Mouse (Mus musculus): ENCODE data around the gene Ucn2. TPM values are rescaled to one million over a fixed set of nuclear protein-coding genes. Genes with fewer than 3 reads are reported as not detected.
A peak's percentile ranks its signal among the peaks of the same experiment; 100 is the strongest.

Ucn2 gene
- polyA plus RNA-seq, 1 experiment from 2014 or later, result not detected

DNA sequence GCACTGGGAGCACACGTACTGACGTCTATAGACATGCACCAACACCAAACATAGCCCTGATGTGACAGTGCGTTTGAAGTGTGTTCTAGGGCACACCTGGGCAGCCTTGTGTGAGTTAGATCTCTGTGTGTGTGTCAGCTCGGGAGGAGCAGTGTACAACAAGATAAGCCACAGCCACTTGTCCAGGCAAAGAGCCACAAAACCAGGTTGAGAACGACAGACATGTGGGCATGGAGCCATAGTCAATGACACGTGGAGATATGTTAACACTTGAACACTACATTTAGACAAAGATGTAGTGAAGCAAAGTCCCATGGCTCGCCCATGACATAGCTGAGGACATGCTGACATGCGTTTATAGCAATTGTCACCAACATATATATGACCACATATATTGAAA is 15.2 kb upstream of the Ucn2 start:
- no peaks in the 10 kb centered on the region for H3K4me1 ChIP-seq
- H3K4me3 ChIP-seq, result no peak overlapping the region
- H3K9me3 ChIP-seq (replicated peaks), result no peaks in the 10 kb centered on the region
- no peaks in the 10 kb centered on the region for H3K27me3 ChIP-seq
- H3K9ac ChIP-seq, result no peak overlapping the region
- WGBS, result 88% methylated on average over 8 of the region's 8 CpGs
- no peak for ATAC-seq (ENCODE audit: low FRiP score)
- H3K36me3 ChIP-seq, result no peaks in the 10 kb centered on the region
- no peak overlapping the region for H3K4me2 ChIP-seq (replicated peaks)
- no peak overlapping the region for H3K27ac ChIP-seq

DNA sequence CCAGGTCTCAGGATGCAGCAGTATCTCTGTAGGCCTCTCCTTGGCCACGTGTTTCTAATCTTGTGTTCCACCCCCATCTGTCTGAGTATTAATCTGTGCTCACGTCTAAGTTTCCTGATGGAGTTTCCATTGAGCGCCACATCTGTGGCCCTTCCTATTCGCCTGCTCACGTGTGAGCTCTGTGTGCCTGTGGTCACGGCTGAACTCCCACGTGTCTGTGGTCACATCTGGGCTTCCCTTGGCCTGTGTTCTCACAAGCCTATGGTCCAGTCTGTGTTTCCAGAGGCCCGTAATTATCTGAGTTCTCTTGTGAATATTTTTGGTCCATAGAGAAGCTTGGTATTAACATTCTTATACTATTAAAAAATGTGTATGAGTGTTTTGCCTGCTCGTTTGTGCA is 9.3 kb upstream of the Ucn2 start:
- Histone ChIP-seq H3K4me3 (no peak overlapping the region), H3K27ac (no peak overlapping the region), H3K27me3 (no peaks in the 10 kb centered on the region), H3K4me2 (replicated peaks) (no peak overlapping the region), H3K9ac (no peak overlapping the region), H3K4me1 (no peaks in the 10 kb centered on the region), H3K9me3 (replicated peaks) (no peaks in the 10 kb centered on the region), H3K36me3 (no peaks in the 10 kb centered on the region)
- WGBS, result 80% methylated on average over 9 of the region's 9 CpGs
- ATAC-seq (ENCODE audit: low FRiP score), result no peak

DNA sequence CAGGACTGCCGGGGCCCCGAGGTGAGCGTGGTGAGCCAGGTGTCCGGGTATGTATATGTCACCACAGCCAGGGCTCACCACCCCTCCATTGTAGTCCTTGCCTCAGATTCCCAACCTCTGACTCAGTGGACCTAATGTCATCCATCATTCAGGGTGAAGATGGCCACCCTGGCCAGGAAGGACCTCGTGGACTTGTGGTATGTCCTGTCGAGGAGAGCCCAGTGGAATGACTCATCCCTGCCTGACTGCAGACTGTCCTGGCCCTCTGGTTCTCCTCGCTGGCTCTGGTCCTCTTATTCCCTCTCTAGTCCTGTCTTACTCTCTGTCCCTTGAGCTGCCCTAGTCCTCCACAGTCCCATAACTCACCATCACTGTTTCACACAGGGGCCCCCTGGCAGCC is 7.8 kb upstream of the Ucn2 start:
- Histone ChIP-seq H3K36me3 (no peaks in the 10 kb centered on the region), H3K27ac (no peak overlapping the region), H3K9ac (no peak overlapping the region), H3K4me1 (no peaks in the 10 kb centered on the region), H3K9me3 (replicated peaks) (no peaks in the 10 kb centered on the region), H3K4me2 (replicated peaks) (no peak overlapping the region), H3K27me3 (no peaks in the 10 kb centered on the region), H3K4me3 (no peak overlapping the region)
- 86% methylated on average over 7 of the region's 7 CpGs for WGBS
- ATAC-seq (ENCODE audit: low FRiP score), result no peak

DNA sequence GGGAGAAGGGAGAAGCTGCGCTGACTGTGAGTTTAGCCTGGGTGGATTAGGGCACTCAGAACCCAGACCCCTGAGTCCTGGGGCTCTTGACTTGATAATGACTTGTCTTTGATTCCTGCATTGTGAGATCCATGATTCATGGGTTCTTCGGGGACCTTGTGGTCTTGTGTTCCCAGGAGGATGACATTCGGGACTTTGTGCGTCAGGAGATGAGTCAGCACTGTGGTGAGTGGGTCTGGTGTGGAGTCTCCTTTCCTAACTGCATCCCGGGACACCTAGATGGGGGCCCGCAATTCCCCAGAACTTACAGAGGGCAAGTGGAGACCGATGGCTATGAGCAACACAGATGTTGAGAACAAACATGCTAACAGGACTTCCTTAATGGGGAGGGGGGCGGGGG is 3.3 kb upstream of the Ucn2 start:
- H3K9me3 ChIP-seq (replicated peaks), result no peaks in the 10 kb centered on the region
- H3K4me2 ChIP-seq (replicated peaks), result no peak overlapping the region
- no peaks in the 10 kb centered on the region for H3K27me3 ChIP-seq
- no peak overlapping the region for H3K27ac ChIP-seq
- H3K36me3 ChIP-seq, result no peaks in the 10 kb centered on the region
- no peak overlapping the region for H3K4me3 ChIP-seq
- no peak overlapping the region for H3K9ac ChIP-seq
- 89% methylated on average over 8 of the region's 8 CpGs for WGBS
- H3K4me1 ChIP-seq, result no peaks in the 10 kb centered on the region
- ATAC-seq (ENCODE audit: low FRiP score), result no peak

DNA sequence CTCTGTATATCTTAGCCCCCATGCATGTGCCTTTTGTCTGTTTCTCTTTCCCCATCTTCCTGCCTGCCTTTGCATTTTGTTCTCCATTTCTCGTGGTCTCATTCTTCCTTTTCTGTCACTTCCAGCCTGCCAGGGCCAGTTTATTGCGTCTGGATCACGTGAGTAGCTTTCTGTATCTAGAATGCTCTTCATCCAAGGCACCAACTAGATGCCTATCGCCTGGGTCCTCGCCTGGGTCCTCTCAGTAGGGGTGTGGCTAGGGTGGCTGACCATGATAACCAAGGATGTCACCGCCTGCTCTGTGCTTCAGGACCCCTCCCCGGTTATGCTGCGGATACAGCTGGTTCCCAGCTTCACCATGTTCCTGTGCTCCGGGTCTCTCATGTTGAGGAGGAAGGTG is 2.6 kb upstream of the Ucn2 start:
- Histone ChIP-seq H3K9ac (no peak overlapping the region), H3K4me3 (no peak overlapping the region), H3K27ac (no peak overlapping the region), H3K4me1 (0 out of 2 replicates have a peak, but pooled peaks cover 4% of the 10 kb centered on the region), H3K4me2 (replicated peaks) (no peak overlapping the region), H3K9me3 (replicated peaks) (no peaks in the 10 kb centered on the region), H3K36me3 (no peaks in the 10 kb centered on the region), H3K27me3 (no peaks in the 10 kb centered on the region)
- WGBS, result 82% methylated on average over 9 of the region's 9 CpGs
- ATAC-seq (ENCODE audit: low FRiP score), result no peak

DNA sequence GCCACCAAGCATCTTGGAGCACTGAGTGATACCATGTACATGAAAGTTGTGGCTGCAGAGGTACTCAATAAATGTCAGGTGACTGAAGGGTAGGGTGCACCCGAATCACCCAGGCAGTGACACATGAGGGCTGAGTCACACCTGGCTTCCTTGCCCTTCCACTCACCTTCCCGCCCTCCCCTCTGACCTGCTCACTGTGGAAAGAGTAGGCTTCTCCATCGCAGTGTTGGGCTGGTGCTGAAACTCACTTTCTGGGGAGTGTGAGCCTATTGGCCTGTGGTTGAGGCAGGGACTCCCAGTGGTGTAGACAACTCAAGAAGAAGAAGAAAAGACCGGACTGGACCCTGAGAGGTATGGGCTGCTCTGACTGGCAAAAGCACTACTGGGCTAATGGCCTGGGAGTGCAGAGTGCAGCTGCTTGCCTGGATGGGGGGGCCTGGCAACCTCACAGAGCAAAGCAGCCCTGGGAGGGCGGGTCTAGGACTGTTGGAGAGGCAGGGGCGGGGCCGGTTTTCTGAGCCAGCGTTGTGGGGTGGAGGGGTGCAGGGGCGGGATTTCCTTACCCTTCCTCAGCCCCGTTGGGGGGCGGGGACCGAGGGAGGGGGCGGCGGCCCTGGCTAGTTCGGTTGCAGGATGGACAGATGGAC is 2.0 kb downstream of the Ucn2 start:
- peak overlapping the region; percentile 32; the same call in 1 of the 2 replicates for H3K4me2 ChIP-seq (replicated peaks)
- no peak for ATAC-seq (ENCODE audit: low FRiP score)
- H3K9ac ChIP-seq, result no peak overlapping the region
- WGBS, result 21% methylated on average over 14 of the region's 15 CpGs
- H3K27ac ChIP-seq, result no peak overlapping the region
- no peak overlapping the region for H3K4me3 ChIP-seq
- H3K27me3 ChIP-seq, result no peaks in the 10 kb centered on the region
- H3K36me3 ChIP-seq, result no peaks in the 10 kb centered on the region
- no peaks in the 10 kb centered on the region for H3K9me3 ChIP-seq (replicated peaks)
- H3K4me1 ChIP-seq, result peaks cover 16% of the 10 kb centered on the region

DNA sequence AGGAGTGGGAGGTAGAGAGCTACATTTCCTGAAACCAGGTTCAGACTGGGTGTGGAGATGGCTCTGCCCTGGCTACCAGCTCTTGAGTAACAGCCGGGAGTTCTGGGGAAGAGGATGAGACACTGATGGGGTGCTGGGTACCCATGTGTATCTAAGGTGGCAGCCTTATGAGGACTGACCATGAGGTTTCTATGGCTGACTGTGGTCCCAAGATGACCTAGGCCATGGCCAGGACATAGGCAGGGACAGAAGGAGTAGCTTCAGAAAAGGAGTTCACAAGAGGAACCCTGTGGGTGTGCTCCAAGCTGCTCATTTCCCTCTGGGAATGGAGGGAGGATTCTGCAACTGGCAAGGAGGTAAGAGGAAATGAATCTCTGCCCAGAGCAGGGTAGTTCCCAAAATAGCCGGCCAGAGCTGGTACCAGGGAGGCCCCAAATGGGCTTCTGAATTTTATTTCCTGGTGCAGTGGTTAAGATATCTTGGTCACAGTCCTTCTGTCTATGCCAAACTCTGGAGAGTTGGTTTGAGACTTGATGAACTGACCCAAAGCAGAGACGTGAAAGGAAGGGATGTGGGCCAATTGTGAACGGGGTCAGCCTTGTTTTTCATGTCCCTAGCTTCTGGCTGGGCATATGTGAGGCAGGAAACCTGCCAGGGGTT is 4.1 kb downstream of the Ucn2 start:
- no peak overlapping the region for H3K4me2 ChIP-seq (replicated peaks)
- H3K36me3 ChIP-seq, result no peaks in the 10 kb centered on the region
- no peak for ATAC-seq (ENCODE audit: low FRiP score)
- H3K27me3 ChIP-seq, result no peaks in the 10 kb centered on the region
- H3K27ac ChIP-seq, result no peak overlapping the region
- no peak overlapping the region for H3K4me3 ChIP-seq
- H3K4me1 ChIP-seq, result peaks cover 18% of the 10 kb centered on the region
- 84% methylated on average over 4 of the region's 4 CpGs for WGBS
- H3K9ac ChIP-seq, result no peak overlapping the region
- H3K9me3 ChIP-seq (replicated peaks), result no peaks in the 10 kb centered on the region

DNA sequence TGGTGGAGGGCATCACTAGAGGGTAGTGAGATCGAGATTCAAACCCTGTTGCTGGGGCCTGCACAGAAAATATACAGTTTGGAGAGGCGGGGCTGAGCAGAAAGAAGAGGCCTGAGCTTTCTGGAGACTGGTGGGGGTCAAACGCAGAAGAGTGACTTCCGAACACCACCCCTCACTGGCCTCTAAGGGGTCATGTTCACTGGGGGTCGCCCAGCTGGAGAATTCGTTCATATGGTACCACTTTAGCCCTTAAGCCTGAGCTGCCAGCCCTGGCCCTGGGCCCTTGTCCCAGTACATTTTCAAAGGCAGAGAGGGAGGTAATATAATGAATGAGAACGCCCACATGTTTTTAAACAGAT is 4.6 kb downstream of the Ucn2 start:
- Histone ChIP-seq H3K9me3 (replicated peaks) (no peaks in the 10 kb centered on the region), H3K4me2 (replicated peaks) (no peak overlapping the region), H3K27me3 (no peaks in the 10 kb centered on the region), H3K9ac (no peak overlapping the region), H3K4me1 (peaks cover 18% of the 10 kb centered on the region), H3K27ac (no peak overlapping the region), H3K36me3 (no peaks in the 10 kb centered on the region), H3K4me3 (no peak overlapping the region)
- ATAC-seq (ENCODE audit: low FRiP score), result no peak
- WGBS, result 69% methylated on average over 7 of the region's 7 CpGs

DNA sequence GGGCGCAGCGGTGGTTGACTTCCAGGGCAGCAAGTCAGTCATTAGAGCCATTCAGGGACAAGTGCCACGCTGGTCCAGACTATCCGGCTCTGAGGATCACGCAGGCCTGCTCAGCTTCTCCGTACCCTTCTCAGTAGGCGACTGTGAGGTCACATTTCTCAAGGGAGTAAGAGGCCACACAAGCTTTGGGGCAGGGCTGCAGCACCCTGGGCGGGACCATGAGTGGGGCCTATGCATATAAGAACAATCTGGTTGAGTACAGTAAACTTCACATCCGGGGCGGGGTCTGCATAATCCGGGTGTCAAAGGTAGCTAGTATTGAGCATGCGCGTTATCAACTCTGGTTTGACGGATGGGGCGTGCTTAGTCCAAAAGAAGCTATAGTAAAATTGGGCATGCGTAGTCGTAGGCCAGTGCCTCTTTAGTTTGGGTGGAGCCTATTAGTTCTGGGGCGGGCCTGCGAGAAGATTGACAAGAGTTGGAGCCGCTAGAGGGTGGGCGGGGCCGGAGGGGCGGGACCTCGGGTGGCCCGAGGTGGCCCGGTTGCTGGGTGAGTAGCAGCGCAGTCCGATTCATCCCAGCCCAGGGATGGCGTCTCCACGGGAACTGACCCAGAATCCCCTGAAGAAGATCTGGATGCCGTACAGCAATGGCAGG is 5.7 kb downstream of the Ucn2 start, which contains the start of gene Pfkfb4:
Gene Pfkfb4 (plus strand): TSS at position 351 of the 657 bp plus-strand sequence.
- Histone ChIP-seq H3K4me1 (peaks cover 18% of the 10 kb centered on the region), H3K36me3 (no peaks in the 10 kb centered on the region), H3K9me3 (replicated peaks) (no peaks in the 10 kb centered on the region), H3K9ac (peak within 1 kb of the TSS; percentile 59), H3K4me3 (peak within 1 kb of the TSS; percentile 53), H3K4me2 (replicated peaks) (peak within 1 kb of the TSS; percentile 71), H3K27ac (peak within 1 kb of the TSS; percentile 85), H3K27me3 (no peaks in the 10 kb centered on the region)
- peak; percentile 97 for ATAC-seq (ENCODE audit: low FRiP score)
- WGBS, result 2% methylated on average over 31 of the region's 31 CpGs

DNA sequence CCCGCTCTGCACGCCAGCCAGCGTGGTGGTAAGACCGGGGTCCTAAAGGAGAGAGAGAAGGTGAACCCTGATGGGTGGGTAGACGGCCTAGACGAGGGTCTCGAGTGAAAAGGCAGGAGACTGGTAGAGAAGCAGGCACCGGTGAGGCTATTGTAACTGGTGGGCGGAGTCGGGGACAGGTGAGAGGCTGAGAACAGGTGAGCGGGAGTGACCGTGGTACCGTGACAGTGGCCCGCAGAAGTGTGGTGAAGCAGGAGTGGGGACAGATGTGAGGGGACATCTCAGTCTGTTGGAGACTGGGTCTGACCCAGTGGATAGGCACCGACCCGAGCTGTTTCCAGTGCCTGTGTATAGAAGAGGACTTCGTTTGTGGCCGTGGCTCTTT is 6.3 kb downstream of the Ucn2 start:
- Histone ChIP-seq H3K9me3 (replicated peaks) (no peaks in the 10 kb centered on the region), H3K9ac (peak overlapping the region; percentile 59), H3K4me1 (peaks cover 18% of the 10 kb centered on the region), H3K4me3 (peak overlapping the region; percentile 53), H3K4me2 (replicated peaks) (peak overlapping the region; percentile 71), H3K27me3 (no peaks in the 10 kb centered on the region), H3K36me3 (no peaks in the 10 kb centered on the region), H3K27ac (peak overlapping the region; percentile 64; the same call in 1 of the 2 replicates)
- peak; percentile 48; the same call in 1 of the 2 replicates for ATAC-seq (ENCODE audit: low FRiP score)
- 10% methylated on average over 18 of the region's 18 CpGs for WGBS

DNA sequence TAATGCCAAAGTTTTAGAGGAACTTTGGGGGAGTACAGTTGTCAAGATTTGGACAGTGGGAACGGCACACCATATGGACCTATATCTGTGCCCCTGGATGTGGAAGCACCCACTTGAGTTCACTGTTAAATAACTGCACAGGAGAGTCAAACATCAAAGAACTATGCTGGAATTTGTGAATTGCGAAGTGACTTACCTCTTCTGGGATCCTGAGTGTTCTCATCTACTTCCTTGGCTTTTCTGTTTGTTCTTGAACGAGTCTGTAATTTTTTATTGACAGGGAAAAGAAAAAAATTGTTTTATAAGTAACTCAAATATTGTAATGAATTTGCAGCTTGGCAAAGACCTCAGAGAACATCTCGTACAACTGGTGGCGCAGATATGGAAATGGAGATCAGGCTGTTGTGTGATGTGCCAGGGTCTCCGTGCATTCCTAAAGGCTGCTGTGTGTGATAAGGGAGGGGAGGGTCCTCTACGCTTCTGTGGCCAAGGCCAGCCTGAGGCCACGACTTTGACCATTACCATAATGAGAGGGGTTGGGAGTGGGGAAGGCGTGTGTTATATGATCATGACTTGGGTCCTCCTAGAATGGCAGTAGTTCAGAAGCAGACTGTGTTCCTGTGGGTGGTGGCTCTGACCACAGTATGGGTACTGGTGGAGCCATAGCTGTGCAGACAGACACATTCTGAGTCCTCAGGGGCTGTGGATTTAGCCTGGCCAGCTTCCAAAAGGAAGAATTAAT is 7.0 kb downstream of the Ucn2 start:
- ATAC-seq (ENCODE audit: low FRiP score), result no peak
- Histone ChIP-seq H3K4me2 (replicated peaks) (peak overlapping the region; percentile 71), H3K4me1 (peaks cover 17% of the 10 kb centered on the region), H3K27ac (no peak overlapping the region), H3K9me3 (replicated peaks) (no peaks in the 10 kb centered on the region), H3K27me3 (no peaks in the 10 kb centered on the region), H3K36me3 (no peaks in the 10 kb centered on the region), H3K9ac (no peak overlapping the region), H3K4me3 (peak overlapping the region; percentile 53)
- WGBS, result 84% methylated on average over 9 of the region's 9 CpGs

DNA sequence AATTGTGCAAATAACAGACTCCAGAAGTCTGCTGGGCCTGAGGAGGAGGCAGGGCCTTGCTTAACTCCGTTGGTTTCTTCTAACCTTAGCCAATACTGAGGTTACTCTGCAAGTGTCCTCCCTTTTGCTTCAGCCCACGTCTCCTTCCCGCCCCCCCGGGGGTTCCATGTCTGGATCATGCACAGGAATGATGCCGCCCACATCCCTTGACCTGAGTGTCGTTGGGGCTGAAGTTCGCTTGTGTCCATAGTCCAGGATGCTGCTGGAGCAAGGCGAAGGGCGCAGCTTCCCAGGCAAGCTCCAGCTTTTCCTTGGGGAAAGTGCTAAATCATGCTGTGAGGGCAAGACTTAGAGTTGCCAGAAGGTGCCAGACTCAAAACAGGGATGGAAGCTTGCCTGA is 10.6 kb downstream of the Ucn2 start:
- no peaks in the 10 kb centered on the region for H3K36me3 ChIP-seq
- no peak overlapping the region for H3K4me3 ChIP-seq
- no peak overlapping the region for H3K27ac ChIP-seq
- H3K9me3 ChIP-seq (replicated peaks), result no peaks in the 10 kb centered on the region
- H3K4me2 ChIP-seq (replicated peaks), result no peak overlapping the region
- ATAC-seq (ENCODE audit: low FRiP score), result no peak
- H3K27me3 ChIP-seq, result no peaks in the 10 kb centered on the region
- 71% methylated on average over 9 of the region's 9 CpGs for WGBS
- peaks cover 9% of the 10 kb centered on the region for H3K4me1 ChIP-seq
- no peak overlapping the region for H3K9ac ChIP-seq

Measured in hindbrain, embryonic 12.5 days (tissue).